ENCODE assay signal across 13 mouse cellular contexts in genomic region chr12:72835518-72836015, GRCm38 (mm10).
DNase-seq lines count a peak whose midpoint lies in the region; ATAC-seq and TF ChIP-seq lines count a peak whose summit lies in the region.
"Had no signal": no experiment of that assay in that cellular context is flagged by ENCODE, and none has a peak within 500 bp of the region (broad histone marks: within the 10 kb centered on the region; RNA-seq: fewer than 3 reads in every experiment).

No protein-coding gene starts in this region.

- H3K4me1 ChIP-seq in intestine, postnatal 0 days (replicated peaks; ENCODE audit: control insufficient read depth, insufficient read depth, low read length), result peaks cover 5% of the 10 kb centered on the region; the same call in 1 of the 2 replicates
- peaks cover 6% of the 10 kb centered on the region; the same call in 1 of the 2 replicates for H3K4me1 ChIP-seq in intestine, embryonic 15.5 days (replicated peaks)
- no peaks in the 10 kb centered on the region for H3K4me1 ChIP-seq in ES-Bruce4 (ENCODE audit: control insufficient read depth, insufficient read depth, low read length)
- H3K4me1 ChIP-seq in forebrain, embryonic 16.5 days (replicated peaks; ENCODE audit: control insufficient read depth, insufficient read depth, low read length), result peaks cover 14% of the 10 kb centered on the region

- no peaks in the 10 kb centered on the region for H3K9me3 ChIP-seq in intestine, postnatal 0 days (ENCODE audit: control insufficient read depth)
- H3K9me3 ChIP-seq in intestine, embryonic 15.5 days, result no peaks in the 10 kb centered on the region
- no peaks in the 10 kb centered on the region for H3K9me3 ChIP-seq in ES-Bruce4 (replicated peaks; ENCODE audit: control insufficient read depth, insufficient read depth, low read length, poor library complexity, severe bottlenecking)
- no peaks in the 10 kb centered on the region for H3K9me3 ChIP-seq in forebrain, embryonic 16.5 days (ENCODE audit: control insufficient read depth, low read length)
- H3K9me3 ChIP-seq: limb, embryonic 12.5 days; neural tube, embryonic 15.5 days had no signal

- TF ChIP-seq EP300 in ES-Bruce4 (IDR thresholded peaks at IDR 0.05; ENCODE audit: insufficient read depth, low read depth, low read length), result no peak

- H3K4me3 ChIP-seq in intestine, postnatal 0 days (ENCODE audit: low read depth, low read length), result no peak overlapping the region
- no peak overlapping the region for H3K4me3 ChIP-seq in intestine, embryonic 15.5 days (replicated peaks)
- H3K4me3 ChIP-seq in ES-Bruce4 (ENCODE audit: low read depth, low read length), result peak overlapping the region; percentile 44
- no peak overlapping the region for H3K4me3 ChIP-seq in forebrain, embryonic 16.5 days (replicated peaks; ENCODE audit: low read length)
- H3K4me3 ChIP-seq: embryonic facial prominence, embryonic 10.5 days; hindbrain, embryonic 13.5 days; limb, embryonic 12.5 days; neural tube, embryonic 15.5 days had no signal

- no peaks in the 10 kb centered on the region for H3K27me3 ChIP-seq in intestine, postnatal 0 days (replicated peaks; ENCODE audit: control insufficient read depth, insufficient read depth, low read length)
- peaks cover 13% of the 10 kb centered on the region; the same call in 1 of the 2 replicates for H3K27me3 ChIP-seq in intestine, embryonic 15.5 days (replicated peaks)
- no peaks in the 10 kb centered on the region for H3K27me3 ChIP-seq in ES-Bruce4 (ENCODE audit: control insufficient read depth, insufficient read depth, low read length, poor library complexity, severe bottlenecking)
- H3K27me3 ChIP-seq in forebrain, embryonic 16.5 days (replicated peaks; ENCODE audit: control insufficient read depth, insufficient read depth, low read length), result peaks cover 11% of the 10 kb centered on the region

- H3K4me2 ChIP-seq in intestine, postnatal 0 days (replicated peaks; ENCODE audit: low read depth), result no peak overlapping the region
- no peak overlapping the region for H3K4me2 ChIP-seq in intestine, embryonic 15.5 days (replicated peaks)
- H3K4me2 ChIP-seq in forebrain, embryonic 16.5 days (ENCODE audit: low read length), result no peak overlapping the region
- H3K4me2 ChIP-seq: hindbrain, embryonic 13.5 days; limb, embryonic 12.5 days; neural tube, embryonic 15.5 days had no signal

- no peaks in the 10 kb centered on the region for H3K36me3 ChIP-seq in intestine, postnatal 0 days (ENCODE audit: control insufficient read depth, insufficient read depth)
- H3K36me3 ChIP-seq in intestine, embryonic 15.5 days, result no peaks in the 10 kb centered on the region
- H3K36me3 ChIP-seq in ES-Bruce4 (ENCODE audit: control insufficient read depth, insufficient read depth, low read length, poor library complexity, severe bottlenecking), result no peaks in the 10 kb centered on the region
- no peaks in the 10 kb centered on the region for H3K36me3 ChIP-seq in forebrain, embryonic 16.5 days (ENCODE audit: control insufficient read depth, insufficient read depth)
- H3K36me3 ChIP-seq: embryonic facial prominence, embryonic 10.5 days; hindbrain, embryonic 13.5 days; limb, embryonic 12.5 days; neural tube, embryonic 15.5 days had no signal

- 70% methylated on average over 8 of the region's 8 CpGs for WGBS in intestine, postnatal 0 days
- 71% methylated on average over 8 of the region's 8 CpGs for whole genome bisulfite sequencing in intestine, embryonic 15.5 days
- 80% methylated on average over 8 of the region's 8 CpGs for WGBS in forebrain, embryonic 16.5 days

- H3K9ac ChIP-seq in intestine, postnatal 0 days (ENCODE audit: low read depth, low read length), result no peak overlapping the region
- H3K9ac ChIP-seq in intestine, embryonic 15.5 days, result no peak overlapping the region
- no peak overlapping the region for H3K9ac ChIP-seq in ES-Bruce4 (ENCODE audit: low read depth, poor library complexity, severe bottlenecking)
- no peak overlapping the region for H3K9ac ChIP-seq in forebrain, embryonic 16.5 days (replicated peaks; ENCODE audit: low read depth, low read length)
- H3K9ac ChIP-seq: hindbrain, embryonic 13.5 days; limb, embryonic 12.5 days; neural tube, embryonic 15.5 days had no signal

- no peak for ATAC-seq in intestine, postnatal 0 days
- ATAC-seq in intestine, embryonic 15.5 days, result no peak
- no peak for ATAC-seq in forebrain, embryonic 16.5 days
- ATAC-seq: forebrain, embryonic 14.5 days had no signal

- peak; percentile 5 for DNase-seq in 3T3-L1 (ENCODE audit: low read depth, low spot score)
- DNase-seq in lung, postnatal 10 days, result peak; percentile 35
- no peak for DNase-seq in cerebellum, adult 11 months
- DNase-seq in layer of hippocampus, postnatal 25 days (ENCODE audit: extremely low spot score in 1 of 2, low spot score in 1 of 2), result no peak

- peak; percentile 65 for TF ChIP-seq CTCF in intestine, postnatal 0 days (IDR thresholded peaks at IDR 0.05; ENCODE audit: low read depth)
- peak; percentile 69 for TF ChIP-seq CTCF in ES-Bruce4 (IDR thresholded peaks at IDR 0.05; ENCODE audit: low read depth, low read length)

- H3K27ac ChIP-seq in intestine, postnatal 0 days (ENCODE audit: low read depth, low read length), result no peak overlapping the region
- H3K27ac ChIP-seq in intestine, embryonic 15.5 days, result no peak overlapping the region
- no peak overlapping the region for H3K27ac ChIP-seq in ES-Bruce4 (ENCODE audit: insufficient read depth, low read length)
- no peak overlapping the region for H3K27ac ChIP-seq in forebrain, embryonic 16.5 days (ENCODE audit: low read length)
- H3K27ac ChIP-seq: embryonic facial prominence, embryonic 10.5 days; hindbrain, embryonic 13.5 days; limb, embryonic 12.5 days; neural tube, embryonic 15.5 days had no signal

- no peak for TF ChIP-seq POLR2A in ES-Bruce4 (IDR thresholded peaks at IDR 0.05; ENCODE audit: insufficient read depth, low read length)

Comparison
In these comparisons a context has a peak if more than half of its experiments do, and no peak if none do; other contexts are left out.
1. DNase-seq: peak in 3T3-L1 (single experiment) and lung, postnatal 10 days (single experiment); none in cerebellum, adult 11 months (single experiment) and layer of hippocampus, postnatal 25 days (0 of 2).